ENCODE assay signal across 27 mouse cellular contexts in genomic region chr10:16810716-16811115, GRCm38 (mm10).
"Had no signal": no experiment of that assay in that cellular context is flagged by ENCODE, and none has a peak within 500 bp of the region (broad histone marks: within the 10 kb centered on the region; RNA-seq: fewer than 3 reads in every experiment).

No protein-coding gene starts in this region.

- H3K9ac ChIP-seq: embryonic facial prominence, embryonic 12.5 days; embryonic facial prominence, embryonic 13.5 days; embryonic facial prominence, embryonic 15.5 days; forebrain, embryonic 12.5 days; forebrain, embryonic 13.5 days; forebrain, embryonic 15.5 days; forebrain, postnatal 0 days had no signal

- DNase-seq: cerebellum, adult 8-10 months; cerebellum, adult 9-10 months; cerebellum, adult 9-11 months; cerebellum, postnatal 10 days; cerebellum, postnatal 14 days; cerebellum, postnatal 25 days; cerebellum, postnatal 36 days; embryo, embryonic 11 days; forebrain, postnatal 0 days; gastrocnemius, adult 2 months; gastrocnemius, postnatal 10 days; gastrocnemius, postnatal 14 days; gastrocnemius, postnatal 25 days; gastrocnemius, postnatal 36 days; heart, adult 11 months; heart, adult 18-20 months; heart, adult 2 months had no signal

- H3K4me2 ChIP-seq: embryonic facial prominence, embryonic 12.5 days; embryonic facial prominence, embryonic 13.5 days; embryonic facial prominence, embryonic 15.5 days; forebrain, embryonic 12.5 days; forebrain, embryonic 13.5 days; forebrain, embryonic 15.5 days had no signal

- H3K36me3 ChIP-seq: embryonic facial prominence, embryonic 12.5 days; embryonic facial prominence, embryonic 13.5 days; embryonic facial prominence, embryonic 15.5 days; forebrain, embryonic 10.5 days; forebrain, embryonic 12.5 days; forebrain, embryonic 15.5 days had no signal

- H3K4me3 ChIP-seq: embryonic facial prominence, embryonic 12.5 days; embryonic facial prominence, embryonic 13.5 days; embryonic facial prominence, embryonic 15.5 days; erythroblast, embryonic 14.5 days; forebrain, embryonic 10.5 days; forebrain, embryonic 12.5 days; forebrain, embryonic 13.5 days; forebrain, embryonic 15.5 days; gastrocnemius, adult 2 months; heart, adult 2 months had no signal

- H3K27me3 ChIP-seq: embryonic facial prominence, embryonic 12.5 days; embryonic facial prominence, embryonic 13.5 days; embryonic facial prominence, embryonic 15.5 days; forebrain, embryonic 12.5 days; forebrain, embryonic 13.5 days; forebrain, embryonic 15.5 days had no signal

- H3K27ac ChIP-seq: embryonic facial prominence, embryonic 12.5 days; embryonic facial prominence, embryonic 13.5 days; embryonic facial prominence, embryonic 15.5 days; forebrain, embryonic 10.5 days; forebrain, embryonic 12.5 days; forebrain, embryonic 13.5 days; forebrain, embryonic 15.5 days; gastrocnemius, adult 2 months; heart, adult 2 months had no signal

- ATAC-seq: forebrain, embryonic 13.5 days; forebrain, embryonic 14.5 days; forebrain, embryonic 15.5 days; forebrain, embryonic 16.5 days; forebrain, postnatal 0 days had no signal

- H3K4me1 ChIP-seq: embryonic facial prominence, embryonic 12.5 days; embryonic facial prominence, embryonic 13.5 days; embryonic facial prominence, embryonic 15.5 days; forebrain, embryonic 10.5 days; forebrain, embryonic 12.5 days; forebrain, embryonic 13.5 days; forebrain, embryonic 15.5 days had no signal

- H3K9me3 ChIP-seq: embryonic facial prominence, embryonic 12.5 days; embryonic facial prominence, embryonic 13.5 days; embryonic facial prominence, embryonic 15.5 days; forebrain, embryonic 10.5 days; forebrain, embryonic 12.5 days; forebrain, embryonic 13.5 days; forebrain, embryonic 15.5 days had no signal
